Mouse (Mus musculus): ENCODE measurements around the gene F2.

Gene F2

GRCm38 (mm10) chr2:91636229-91636628 is at the start of gene F2:
Gene F2, minus strand, starts transcription at chr2:91636414.
- DNase-seq (ENCODE audit: extremely low spot score, low spot score): no peak

- DNase-seq (ENCODE audit: extremely low spot score, low spot score): no peak
These were observed 47.7 kb upstream of the F2 start for GRCm38 (mm10) chr2:91683919-91684318.

- DNase-seq (ENCODE audit: extremely low spot score, low spot score): no peak
These were observed 46.6 kb upstream of the F2 start for GRCm38 (mm10) chr2:91682850-91683249.

- DNase-seq (ENCODE audit: extremely low spot score, low spot score): no peak
These were observed 40.7 kb upstream of the F2 start for GRCm38 (mm10) chr2:91676961-91677360.

- no peak for DNase-seq (ENCODE audit: extremely low spot score, low spot score)
These were observed 40.2 kb upstream of the F2 start for GRCm38 (mm10) chr2:91676420-91676819.

GRCm38 (mm10) chr2:91674895-91675294 is 38.7 kb upstream of the F2 start:
- no peak for DNase-seq (ENCODE audit: extremely low spot score, low spot score)

- no peak for DNase-seq (ENCODE audit: extremely low spot score, low spot score)
These were observed 37.4 kb upstream of the F2 start for GRCm38 (mm10) chr2:91673587-91673986.

GRCm38 (mm10) chr2:91670038-91670437 is 33.8 kb upstream of the F2 start:
- no peak for DNase-seq (ENCODE audit: extremely low spot score, low spot score)

- DNase-seq (ENCODE audit: extremely low spot score, low spot score): no peak
These were observed 33.1 kb upstream of the F2 start for GRCm38 (mm10) chr2:91669326-91669725.

GRCm38 (mm10) chr2:91667747-91668146 is 31.5 kb upstream of the F2 start:
- no peak for DNase-seq (ENCODE audit: extremely low spot score, low spot score)

GRCm38 (mm10) chr2:91666386-91666910 is 30.2 kb upstream of the F2 start:
- DNase-seq (ENCODE audit: extremely low spot score, low spot score): no peak

GRCm38 (mm10) chr2:91664780-91665179 is 28.6 kb upstream of the F2 start:
- DNase-seq (ENCODE audit: extremely low spot score, low spot score): no peak

- DNase-seq (ENCODE audit: extremely low spot score, low spot score): no peak
These were observed 24.8 kb upstream of the F2 start for GRCm38 (mm10) chr2:91660981-91661380.

GRCm38 (mm10) chr2:91659657-91660056 is 23.4 kb upstream of the F2 start:
- DNase-seq (ENCODE audit: extremely low spot score, low spot score): no peak

- no peak for DNase-seq (ENCODE audit: extremely low spot score, low spot score)
These were observed 20.6 kb upstream of the F2 start for GRCm38 (mm10) chr2:91656774-91657173.

- DNase-seq (ENCODE audit: extremely low spot score, low spot score): no peak
These were observed 19.6 kb upstream of the F2 start for GRCm38 (mm10) chr2:91655827-91656226.

GRCm38 (mm10) chr2:91655388-91655787 is 19.2 kb upstream of the F2 start:
- DNase-seq (ENCODE audit: extremely low spot score, low spot score): no peak

- no peak for DNase-seq (ENCODE audit: extremely low spot score, low spot score)
These were observed 16.6 kb upstream of the F2 start for GRCm38 (mm10) chr2:91652863-91653262.

GRCm38 (mm10) chr2:91651458-91652258 is 15.4 kb upstream of the F2 start:
- DNase-seq (ENCODE audit: extremely low spot score, low spot score): no peak

GRCm38 (mm10) chr2:91650360-91650995 is 14.3 kb upstream of the F2 start:
- no peak for DNase-seq (ENCODE audit: extremely low spot score, low spot score)

- peak; percentile 99 for DNase-seq (ENCODE audit: extremely low spot score, low spot score)
These were observed 13.5 kb upstream of the F2 start, which contains the start of the genes Zfp408 and Arhgap1 for GRCm38 (mm10) chr2:91649553-91650359. Gene Zfp408, minus strand, starts transcription at chr2:91649791. Gene Arhgap1, plus strand, starts transcription at chr2:91649860.

GRCm38 (mm10) chr2:91649152-91649551 is 12.9 kb upstream of the F2 start:
- DNase-seq (ENCODE audit: extremely low spot score, low spot score): no peak

All from neural tube, embryonic 10.5 days (tissue).